Mouse (Mus musculus): ENCODE data around the gene Adam8. TPM values are rescaled to one million over a fixed set of nuclear protein-coding genes. Genes with fewer than 3 reads are reported as not detected.

The Adam8 gene
- polyA plus RNA-seq, 1 experiment from 2014 or later, result 3.6 TPM

DNA sequence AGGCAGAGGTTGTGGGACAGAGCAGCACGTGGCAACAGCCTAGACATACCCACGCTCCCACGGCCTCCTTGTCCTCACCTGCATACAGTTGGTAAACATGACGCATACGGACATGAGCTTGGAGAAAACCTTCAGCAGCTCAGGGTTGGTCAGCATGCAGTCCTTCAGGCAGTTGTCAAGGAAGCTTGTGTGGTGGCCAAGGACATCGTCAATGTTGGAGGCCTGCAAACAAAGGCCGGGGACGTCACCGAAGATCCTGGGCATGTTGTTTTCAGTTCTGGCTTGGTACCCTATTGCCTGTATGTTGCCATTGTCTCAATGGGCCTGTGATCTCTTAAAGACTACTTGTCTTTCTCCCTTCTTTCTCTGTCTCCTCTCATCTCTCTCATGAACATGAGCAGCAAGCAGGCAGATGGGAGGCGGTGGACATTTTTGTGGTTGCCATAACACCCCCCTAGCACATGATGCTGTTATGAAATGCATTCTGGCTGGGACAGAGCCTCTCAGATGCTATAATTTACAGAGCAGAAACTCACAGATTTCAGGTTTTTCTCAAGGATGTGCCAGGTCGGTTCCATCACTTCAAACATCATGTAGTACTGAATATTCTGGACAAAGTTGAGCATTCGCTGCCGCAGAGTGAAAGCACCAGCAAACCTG is 6.5 kb upstream of the Adam8 start:
- Histone ChIP-seq H3K36me3 (peaks cover 80% of the 10 kb centered on the region), H3K9ac (no peak overlapping the region), H3K9me3 (no peaks in the 10 kb centered on the region), H3K4me1 (no peaks in the 10 kb centered on the region), H3K4me3 (no peak overlapping the region), H3K27ac (no peak overlapping the region), H3K4me2 (replicated peaks) (no peak overlapping the region), H3K27me3 (replicated peaks) (no peaks in the 10 kb centered on the region)
- 94% methylated on average over 13 of the region's 13 CpGs for WGBS
- ATAC-seq (ENCODE audit: low FRiP score, low read depth), result no peak

DNA sequence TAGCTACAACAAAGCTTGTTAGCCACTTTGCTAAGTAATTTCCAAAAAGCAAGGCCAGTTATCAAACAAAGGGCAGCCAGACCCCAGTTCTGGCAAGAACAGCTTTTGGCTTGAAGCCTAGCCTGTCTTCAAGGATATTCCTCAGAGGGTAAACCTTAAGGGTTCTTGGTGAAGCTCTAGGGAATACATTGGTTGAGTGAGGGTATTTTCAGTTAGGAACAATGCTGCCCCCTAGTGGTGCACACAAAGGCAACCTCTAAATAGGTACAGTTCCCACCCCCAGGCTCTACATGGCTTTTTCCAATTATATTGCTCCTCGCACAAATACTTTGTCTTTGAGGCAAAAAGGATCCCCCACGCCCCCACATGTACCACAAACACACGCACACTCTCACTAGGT is 2.3 kb upstream of the Adam8 start:
- ATAC-seq (ENCODE audit: low FRiP score, low read depth), result no peak
- H3K4me3 ChIP-seq, result no peak overlapping the region
- no peak overlapping the region for H3K27ac ChIP-seq
- whole genome bisulfite sequencing, result 34% methylated on average over 3 of the region's 3 CpGs
- H3K27me3 ChIP-seq (replicated peaks), result no peaks in the 10 kb centered on the region
- H3K4me1 ChIP-seq, result no peaks in the 10 kb centered on the region
- H3K9me3 ChIP-seq, result no peaks in the 10 kb centered on the region
- H3K9ac ChIP-seq, result no peak overlapping the region
- no peak overlapping the region for H3K4me2 ChIP-seq (replicated peaks)
- peaks cover 48% of the 10 kb centered on the region for H3K36me3 ChIP-seq

DNA sequence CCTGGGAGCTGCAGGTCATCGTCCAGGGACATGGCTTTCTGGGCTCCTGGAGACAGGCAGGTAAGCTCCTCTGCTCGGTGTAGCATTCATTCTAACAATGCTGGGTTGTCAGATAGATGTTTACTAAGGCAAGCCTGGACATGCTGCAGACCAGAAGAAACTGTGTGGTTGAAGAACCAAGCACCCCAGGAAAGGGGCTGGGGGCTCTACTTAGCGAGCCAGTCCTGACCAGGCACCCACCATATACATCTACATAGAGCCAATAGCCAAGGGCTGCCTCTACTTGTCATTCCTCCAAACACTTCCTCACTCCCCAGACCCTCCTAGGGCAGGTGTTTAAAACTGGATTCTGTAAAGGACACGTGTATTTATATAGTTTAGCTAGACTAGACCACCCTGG is 1.8 kb upstream of the Adam8 start:
- Histone ChIP-seq H3K9me3 (no peaks in the 10 kb centered on the region), H3K4me2 (replicated peaks) (no peak overlapping the region), H3K36me3 (peaks cover 43% of the 10 kb centered on the region), H3K4me3 (no peak overlapping the region), H3K27me3 (replicated peaks) (no peaks in the 10 kb centered on the region), H3K27ac (no peak overlapping the region), H3K4me1 (no peaks in the 10 kb centered on the region), H3K9ac (no peak overlapping the region)
- no peak for ATAC-seq (ENCODE audit: low FRiP score, low read depth)
- 80% methylated on average over 4 of the region's 4 CpGs for WGBS

DNA sequence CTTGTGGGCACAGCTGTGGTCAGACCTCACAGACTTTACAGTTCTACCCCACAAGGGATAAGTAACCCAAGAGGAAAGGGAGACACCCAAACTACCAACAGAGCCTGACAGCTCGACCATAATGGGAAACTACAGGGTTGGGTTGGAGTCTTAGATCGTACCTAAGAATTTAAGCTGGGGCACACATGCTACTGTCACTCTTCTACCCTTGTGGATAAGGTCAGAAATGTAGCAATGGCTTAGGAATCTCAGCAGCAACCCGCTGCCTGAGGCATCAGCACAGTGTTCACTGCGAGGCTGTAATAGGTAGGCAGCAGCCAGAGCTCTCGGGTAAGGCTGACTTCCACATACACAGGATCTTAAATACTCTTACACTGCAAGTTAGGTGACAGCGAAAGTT is 1.2 kb upstream of the Adam8 start:
- Histone ChIP-seq H3K4me1 (no peaks in the 10 kb centered on the region), H3K27me3 (replicated peaks) (no peaks in the 10 kb centered on the region), H3K4me2 (replicated peaks) (no peak overlapping the region), H3K9me3 (no peaks in the 10 kb centered on the region), H3K36me3 (peaks cover 36% of the 10 kb centered on the region), H3K27ac (no peak overlapping the region), H3K9ac (no peak overlapping the region), H3K4me3 (no peak overlapping the region)
- 93% methylated on average over 6 of the region's 6 CpGs for WGBS
- ATAC-seq (ENCODE audit: low FRiP score, low read depth), result no peak

DNA sequence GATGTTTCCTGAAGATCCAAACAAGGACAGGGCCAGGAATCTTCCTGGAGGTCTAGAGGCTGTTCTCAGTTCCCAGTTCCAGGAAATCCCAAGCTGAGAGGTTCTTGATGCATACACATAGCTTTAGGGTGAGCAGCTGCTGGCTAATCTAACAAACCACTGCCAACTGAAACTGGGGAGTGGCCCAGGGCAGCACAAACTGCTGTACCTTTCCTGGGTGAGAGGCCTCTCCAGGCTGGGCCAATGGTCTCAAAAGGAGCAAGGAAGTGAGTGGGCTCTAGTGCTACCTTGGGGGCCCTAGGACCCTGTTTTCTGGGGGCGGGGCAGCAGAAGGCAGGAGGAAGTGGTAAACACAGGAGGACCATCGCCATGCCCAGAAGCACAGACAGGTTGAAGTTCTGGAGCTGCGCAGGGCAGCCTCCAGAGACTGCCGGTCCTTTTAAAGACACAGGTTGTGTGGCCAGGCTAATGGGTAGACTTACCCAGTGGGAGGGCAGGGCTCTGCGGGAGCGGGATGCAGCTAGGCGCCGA is 1.4 kb downstream of the Adam8 start:
- Histone ChIP-seq H3K4me3 (no peak overlapping the region), H3K9me3 (no peaks in the 10 kb centered on the region), H3K36me3 (peaks cover 10% of the 10 kb centered on the region; the same call in 1 of the 2 replicates), H3K9ac (no peak overlapping the region), H3K27me3 (replicated peaks) (no peaks in the 10 kb centered on the region), H3K27ac (no peak overlapping the region), H3K4me2 (replicated peaks) (no peak overlapping the region), H3K4me1 (no peaks in the 10 kb centered on the region)
- no peak for ATAC-seq (ENCODE audit: low FRiP score, low read depth)
- 73% methylated on average over 8 of the region's 8 CpGs for WGBS

DNA sequence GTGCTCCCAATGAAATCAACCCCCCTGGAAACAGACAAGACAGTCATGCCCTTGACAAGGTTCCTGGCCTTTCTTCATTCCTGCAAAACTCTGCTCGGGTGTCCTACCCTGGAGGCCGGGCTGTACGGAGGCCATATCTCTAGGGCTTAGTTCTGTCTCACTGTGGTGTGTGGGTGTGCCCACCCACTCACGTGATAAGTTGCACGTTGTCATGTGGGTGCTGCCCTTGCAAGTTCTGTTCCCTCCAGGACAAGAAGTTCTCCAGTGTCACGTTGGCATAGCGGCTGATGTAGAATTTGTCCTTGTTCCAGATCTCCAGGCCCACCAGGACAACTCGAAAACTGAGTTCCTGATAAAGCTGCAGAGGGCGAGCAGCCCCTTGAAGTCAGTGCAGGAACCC is 4.1 kb downstream of the Adam8 start:
- Histone ChIP-seq H3K4me1 (no peaks in the 10 kb centered on the region), H3K27me3 (replicated peaks) (no peaks in the 10 kb centered on the region), H3K9ac (no peak overlapping the region), H3K27ac (no peak overlapping the region), H3K4me2 (replicated peaks) (no peak overlapping the region), H3K9me3 (no peaks in the 10 kb centered on the region), H3K4me3 (no peak overlapping the region), H3K36me3 (peaks cover 8% of the 10 kb centered on the region)
- no peak for ATAC-seq (ENCODE audit: low FRiP score, low read depth)
- 88% methylated on average over 9 of the region's 9 CpGs for WGBS

DNA sequence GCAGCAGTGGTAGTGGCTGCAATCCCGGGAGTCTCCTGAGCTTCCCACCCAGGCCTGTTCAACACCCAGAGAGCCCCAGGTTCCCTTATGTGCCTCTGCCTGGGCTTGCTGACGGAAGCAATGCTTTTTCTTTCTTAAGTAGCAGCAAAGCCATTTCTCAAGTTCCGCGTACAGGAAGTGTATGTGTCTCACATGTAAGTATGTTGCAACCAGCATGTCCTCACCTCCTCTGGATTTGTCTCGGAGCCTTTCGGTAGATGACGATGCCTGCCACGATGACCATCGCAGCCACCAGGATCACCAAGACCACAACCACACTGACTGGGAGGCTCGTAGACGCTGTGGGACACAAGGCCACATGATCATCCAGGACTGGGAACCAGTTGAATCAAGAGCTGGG is 7.9 kb downstream of the Adam8 start:
- peaks cover 8% of the 10 kb centered on the region for H3K36me3 ChIP-seq
- WGBS, result 93% methylated on average over 11 of the region's 11 CpGs
- H3K27ac ChIP-seq, result no peak overlapping the region

DNA sequence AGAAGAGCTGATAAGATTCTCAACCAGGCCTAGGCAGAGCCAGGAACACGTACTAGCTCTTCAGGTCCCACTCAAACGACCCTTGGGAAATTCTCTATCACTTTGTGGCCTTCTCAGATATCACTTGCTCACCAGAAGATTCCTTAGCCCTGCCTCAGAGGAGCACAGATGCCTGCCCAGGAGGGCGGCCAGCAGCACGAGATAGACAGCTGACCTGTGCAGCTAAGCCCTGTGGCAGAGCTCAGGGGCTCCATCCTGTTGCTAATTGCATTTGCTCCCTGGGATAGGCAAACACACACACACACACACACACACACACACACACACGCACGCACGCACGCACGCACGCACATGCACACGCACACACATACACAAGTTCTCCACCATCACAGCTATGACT is 10.3 kb downstream of the Adam8 start:
- Histone ChIP-seq H3K27me3 (replicated peaks) (no peaks in the 10 kb centered on the region), H3K9ac (no peak overlapping the region), H3K4me1 (peaks cover 6% of the 10 kb centered on the region; the same call in 1 of the 2 replicates), H3K36me3 (peaks cover 8% of the 10 kb centered on the region), H3K4me2 (replicated peaks) (no peak overlapping the region), H3K27ac (no peak overlapping the region), H3K4me3 (no peak overlapping the region), H3K9me3 (no peaks in the 10 kb centered on the region)
- WGBS, result 94% methylated on average over 11 of the region's 11 CpGs
- no peak for ATAC-seq (ENCODE audit: low FRiP score, low read depth)

More for the DNA sequence above, 7.9 kb downstream of the Adam8 start:
- no peak overlapping the region for H3K4me3 ChIP-seq
- no peaks in the 10 kb centered on the region for H3K9me3 ChIP-seq
- H3K4me2 ChIP-seq (replicated peaks), result no peak overlapping the region
- no peak overlapping the region for H3K9ac ChIP-seq
- no peaks in the 10 kb centered on the region for H3K27me3 ChIP-seq (replicated peaks)
- H3K4me1 ChIP-seq, result no peaks in the 10 kb centered on the region
- ATAC-seq (ENCODE audit: low FRiP score, low read depth), result no peak

DNA sequence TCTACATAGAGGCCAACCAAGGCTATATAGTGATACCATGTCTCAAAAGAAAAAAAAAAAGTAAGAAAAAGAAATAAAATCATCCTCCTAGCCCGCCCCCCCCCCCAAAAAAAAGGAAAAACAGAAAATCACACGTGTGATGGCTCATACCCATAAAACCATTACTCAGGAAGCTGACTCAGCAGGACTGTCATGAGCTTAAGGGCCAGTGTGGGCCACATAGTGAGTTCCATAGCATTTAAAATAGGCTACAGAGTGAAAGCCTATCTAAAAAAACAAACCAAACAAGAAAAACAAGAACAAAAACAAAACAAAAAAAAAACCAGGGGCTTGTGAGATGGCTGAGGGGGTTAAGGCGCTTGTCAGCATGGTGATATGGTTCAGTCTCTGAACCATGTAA is 11.6 kb downstream of the Adam8 start:
- 61% methylated on average over 3 of the region's 3 CpGs for WGBS
- no peaks in the 10 kb centered on the region for H3K27me3 ChIP-seq (replicated peaks)
- ATAC-seq (ENCODE audit: low FRiP score, low read depth), result no peak

DNA sequence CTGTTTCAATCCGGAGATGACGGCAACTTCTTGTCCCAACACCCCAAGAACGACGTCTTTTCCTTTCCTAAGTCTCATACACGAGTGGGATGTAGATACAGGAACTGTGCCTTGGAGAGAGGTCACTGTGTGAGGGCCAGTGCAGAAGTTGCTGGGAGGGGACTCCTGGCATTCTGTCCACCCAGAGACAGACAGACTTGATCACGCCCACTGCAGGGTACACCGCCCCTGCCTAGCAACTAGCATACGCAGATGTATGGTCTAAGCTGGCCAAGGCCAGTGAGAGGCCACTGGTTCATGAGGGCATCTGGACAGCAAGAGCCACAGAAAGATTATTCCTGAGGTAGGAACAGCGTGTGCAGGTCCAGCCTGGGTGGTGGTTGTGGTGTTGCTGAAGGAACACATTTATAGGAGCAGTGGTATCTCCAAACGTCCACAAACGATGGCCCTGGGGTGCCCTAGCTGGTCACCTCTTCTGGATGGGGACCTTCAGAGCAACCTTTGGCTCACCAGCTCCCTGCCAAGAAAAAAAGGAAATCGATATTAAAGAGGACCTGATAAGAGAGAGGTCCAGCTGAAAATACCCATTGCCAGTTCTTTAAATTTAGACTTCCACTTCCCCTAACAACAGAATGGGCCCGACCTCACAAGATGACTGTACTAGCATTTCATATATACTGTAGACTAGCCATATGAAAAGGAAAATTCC is 13.2 kb downstream of the Adam8 start:
- Histone ChIP-seq H3K4me1 (peaks cover 6% of the 10 kb centered on the region; the same call in 1 of the 2 replicates), H3K36me3 (no peaks in the 10 kb centered on the region; the same call in 1 of the 2 replicates), H3K27ac (no peak overlapping the region), H3K27me3 (replicated peaks) (no peaks in the 10 kb centered on the region), H3K4me2 (replicated peaks) (peak overlapping the region; percentile 80), H3K9ac (peak overlapping the region; percentile 48; the same call in 1 of the 2 replicates), H3K4me3 (peak overlapping the region; percentile 58), H3K9me3 (no peaks in the 10 kb centered on the region)
- 43% methylated on average over 13 of the region's 13 CpGs for WGBS
- ATAC-seq (ENCODE audit: low FRiP score, low read depth), result peak; percentile 68

More for the DNA sequence above, 11.6 kb downstream of the Adam8 start:
- H3K4me1 ChIP-seq, result peaks cover 6% of the 10 kb centered on the region; the same call in 1 of the 2 replicates
- H3K9ac ChIP-seq, result no peak overlapping the region
- no peak overlapping the region for H3K4me3 ChIP-seq
- no peak overlapping the region for H3K4me2 ChIP-seq (replicated peaks)
- H3K27ac ChIP-seq, result no peak overlapping the region
- H3K9me3 ChIP-seq, result no peaks in the 10 kb centered on the region
- peaks cover 8% of the 10 kb centered on the region for H3K36me3 ChIP-seq

DNA sequence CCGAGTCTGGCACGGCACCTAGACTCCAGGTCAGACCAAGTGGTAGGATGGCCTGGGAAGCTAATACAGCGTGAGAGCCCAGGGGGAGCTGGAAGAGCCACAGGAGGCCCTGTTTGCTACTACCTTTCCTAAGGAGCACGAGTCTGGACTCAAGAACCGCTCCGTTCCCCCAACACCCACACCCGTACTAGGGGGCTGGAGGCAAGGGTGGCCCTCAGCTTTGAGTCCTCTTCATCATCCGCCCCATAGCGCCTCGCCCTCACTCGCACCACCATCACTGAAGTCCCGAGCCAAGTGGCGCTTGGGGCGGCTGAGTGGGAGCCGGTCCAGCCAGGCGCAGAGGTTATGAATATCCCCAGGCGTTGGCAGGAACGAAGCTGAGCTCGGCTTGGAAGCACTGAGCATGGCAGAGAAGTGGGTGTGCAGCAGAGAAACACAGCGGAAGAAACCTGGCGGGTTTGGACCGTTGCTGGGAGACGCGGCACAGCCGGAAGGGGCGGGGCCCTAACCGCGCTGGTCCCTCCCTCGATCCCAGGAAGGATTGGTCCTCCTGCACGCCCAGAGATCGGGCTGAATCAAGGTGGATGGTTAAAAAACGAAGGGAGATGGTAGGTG is 14.0 kb downstream of the Adam8 start, which contains the start of gene 6430531B16Rik:
Gene 6430531B16Rik (minus strand): TSS at position 478 of the 615 bp plus-strand sequence.
- H3K4me1 ChIP-seq, result peaks cover 6% of the 10 kb centered on the region; the same call in 1 of the 2 replicates
- peak; percentile 94 for ATAC-seq (ENCODE audit: low FRiP score, low read depth)
- no peaks in the 10 kb centered on the region for H3K9me3 ChIP-seq
- H3K4me2 ChIP-seq (replicated peaks), result peak within 1 kb of the TSS; percentile 80
- 4% methylated on average over 32 of the region's 32 CpGs for WGBS
- H3K9ac ChIP-seq, result peak within 1 kb of the TSS; percentile 65
- H3K27ac ChIP-seq, result no peak within 1 kb of the TSS
- no peaks in the 10 kb centered on the region for H3K27me3 ChIP-seq (replicated peaks)
- no peaks in the 10 kb centered on the region for H3K36me3 ChIP-seq
- peak within 1 kb of the TSS; percentile 58 for H3K4me3 ChIP-seq

DNA sequence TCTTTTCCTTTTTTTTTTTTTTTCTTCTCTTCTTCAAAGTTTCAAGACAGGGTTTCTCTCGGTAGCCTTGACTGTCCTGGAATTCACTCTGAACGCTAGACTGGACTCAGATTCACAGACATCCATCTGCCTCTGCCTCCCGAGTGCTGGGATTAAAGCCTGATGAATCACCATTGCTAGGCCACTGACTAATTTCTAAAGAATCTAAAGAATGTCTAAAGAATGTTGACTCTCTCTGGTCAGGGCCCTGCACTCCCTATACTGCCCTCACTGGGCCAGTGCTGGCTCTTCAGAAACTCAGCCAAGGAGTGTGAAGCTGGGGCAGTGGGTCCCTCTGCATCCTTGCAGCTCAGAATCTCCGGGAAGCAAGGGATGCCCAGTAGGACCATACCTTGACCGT is 16.9 kb downstream of the Adam8 start:
- Histone ChIP-seq H3K4me2 (replicated peaks) (no peak overlapping the region), H3K9me3 (no peaks in the 10 kb centered on the region), H3K9ac (no peak overlapping the region), H3K27ac (no peak overlapping the region), H3K4me3 (no peak overlapping the region), H3K4me1 (peaks cover 6% of the 10 kb centered on the region; the same call in 1 of the 2 replicates), H3K36me3 (no peaks in the 10 kb centered on the region), H3K27me3 (replicated peaks) (no peaks in the 10 kb centered on the region)
- 59% methylated on average over 5 of the region's 5 CpGs for WGBS
- no peak for ATAC-seq (ENCODE audit: low FRiP score, low read depth)
